12 mouse cellular contexts compared by ENCODE assay signal in the genomic region with DNA sequence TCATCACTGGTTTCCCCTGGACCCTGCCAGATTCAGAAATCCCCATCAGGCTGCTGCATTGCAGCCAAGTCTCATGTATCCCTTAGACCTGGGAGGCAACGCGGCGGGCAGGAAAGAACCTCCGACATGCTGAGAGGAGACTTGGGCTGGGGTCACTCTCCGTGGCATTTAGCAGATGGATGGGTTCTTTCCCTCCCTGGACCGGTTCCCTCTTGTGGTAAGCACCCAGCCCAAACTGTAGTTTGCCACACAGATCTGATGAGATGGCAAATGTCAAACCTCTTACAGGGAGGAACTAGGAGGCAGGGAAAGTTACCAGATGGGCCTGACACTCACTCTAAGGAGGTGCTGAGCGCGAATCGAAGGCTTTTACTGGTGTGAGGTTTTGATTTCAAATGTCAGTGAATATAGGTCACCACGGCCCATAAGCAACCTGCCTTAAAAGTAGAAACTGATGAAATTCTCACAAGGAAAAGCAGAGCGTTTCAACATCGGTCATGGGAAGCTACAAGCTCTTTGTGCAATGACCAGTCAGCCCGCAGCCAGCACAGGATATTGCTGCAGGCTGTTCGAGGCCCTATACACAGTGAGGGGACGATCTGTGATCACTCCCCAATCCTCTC.
A peak's percentile ranks its signal among the peaks of the same experiment; 100 is the strongest.
DNase-seq lines count a peak whose midpoint lies in the region; ATAC-seq lines count a peak whose summit lies in the region.
"Had no signal": no experiment of that assay in that cellular context is flagged by ENCODE, and none has a peak within 500 bp of the region (broad histone marks: within the 10 kb centered on the region; RNA-seq: fewer than 3 reads in every experiment).

No protein-coding gene starts in this region.

- H3K4me1 ChIP-seq in liver, embryonic 15.5 days (replicated peaks), result no peaks in the 10 kb centered on the region
- H3K4me1 ChIP-seq in liver, embryonic 11.5 days (replicated peaks; ENCODE audit: control insufficient read depth, insufficient read depth, low read length), result no peaks in the 10 kb centered on the region
- H3K4me1 ChIP-seq in brown adipose tissue, adult 24 weeks (ENCODE audit: control insufficient read depth, insufficient read depth, insufficient read length, low read length), result peaks cover 12% of the 10 kb centered on the region; the same call in 1 of the 2 replicates

- no peak for ATAC-seq in liver, embryonic 15.5 days (ENCODE audit: insufficient read depth)
- no peak for ATAC-seq in liver, embryonic 11.5 days (replicated peaks; ENCODE audit: low FRiP score)
- peak; percentile 81 for ATAC-seq in megakaryocyte, adult 5-6 weeks (ENCODE audit: poor library complexity, severe bottlenecking)
- ATAC-seq: Patski had no signal

- H3K36me3 ChIP-seq in liver, embryonic 15.5 days (replicated peaks), result no peaks in the 10 kb centered on the region
- H3K36me3 ChIP-seq in liver, embryonic 11.5 days (ENCODE audit: control insufficient read depth, insufficient read depth, low read length), result no peaks in the 10 kb centered on the region
- H3K36me3 ChIP-seq: limb, embryonic 13.5 days had no signal

- DNase-seq in liver, embryonic 11.5 days (ENCODE audit: low spot score), result no peak
- peak; percentile 80 to 84 for DNase-seq in cerebellum, postnatal 25 days
- DNase-seq in thymus, postnatal 25 days, result no peak
- DNase-seq in left cerebral cortex, adult 11 months (ENCODE audit: low spot score), result no peak
- no peak for DNase-seq in adrenal gland, postnatal 36 days

- H3K27me3 ChIP-seq in liver, embryonic 15.5 days, result no peaks in the 10 kb centered on the region
- H3K27me3 ChIP-seq in liver, embryonic 11.5 days (replicated peaks; ENCODE audit: control insufficient read depth, insufficient read depth, low read length), result no peaks in the 10 kb centered on the region
- H3K27me3 ChIP-seq: limb, embryonic 13.5 days; Patski had no signal

- H3K9me3 ChIP-seq in liver, embryonic 15.5 days (replicated peaks), result no peaks in the 10 kb centered on the region
- no peaks in the 10 kb centered on the region for H3K9me3 ChIP-seq in liver, embryonic 11.5 days (ENCODE audit: control insufficient read depth, low read length)
- H3K9me3 ChIP-seq: limb, embryonic 13.5 days had no signal

- WGBS in liver, embryonic 15.5 days (ENCODE audit: insufficient replicate concordance), result 55% methylated on average over 15 of the region's 15 CpGs
- WGBS in liver, embryonic 11.5 days, result 56% methylated on average over 15 of the region's 15 CpGs

- no peak overlapping the region; the same call in 1 of the 2 replicates for H3K27ac ChIP-seq in liver, embryonic 15.5 days (replicated peaks)
- H3K27ac ChIP-seq in liver, embryonic 11.5 days (ENCODE audit: low read depth, low read length), result no peak overlapping the region
- peak overlapping the region; percentile 77 for H3K27ac ChIP-seq in brown adipose tissue, adult 24 weeks (replicated peaks; ENCODE audit: low read depth, low read length)
- H3K27ac ChIP-seq: limb, embryonic 13.5 days had no signal

- no peak overlapping the region for H3K9ac ChIP-seq in liver, embryonic 15.5 days
- H3K9ac ChIP-seq in liver, embryonic 11.5 days (ENCODE audit: low read depth, low read length), result no peak overlapping the region
- H3K9ac ChIP-seq: limb, embryonic 13.5 days had no signal

- H3K4me2 ChIP-seq in liver, embryonic 15.5 days, result peak overlapping the region; percentile 10; the same call in 1 of the 2 replicates
- H3K4me2 ChIP-seq in liver, embryonic 11.5 days, result no peak overlapping the region
- H3K4me2 ChIP-seq: limb, embryonic 13.5 days had no signal

- H3K4me3 ChIP-seq in liver, embryonic 15.5 days (replicated peaks), result no peak overlapping the region
- no peak overlapping the region for H3K4me3 ChIP-seq in liver, embryonic 11.5 days (ENCODE audit: low read depth, low read length)
- no peak overlapping the region for H3K4me3 ChIP-seq in brown adipose tissue, adult 24 weeks (ENCODE audit: insufficient read depth, low read depth, low read length)
- H3K4me3 ChIP-seq: erythroblast, embryonic 14.5 days; limb, embryonic 13.5 days; myocyte had no signal

Comparison
In these comparisons a context has a peak if more than half of its experiments do, and no peak if none do; other contexts are left out.
1. DNase-seq: peak in cerebellum, postnatal 25 days (2 of 2); none in liver, embryonic 11.5 days (single experiment), thymus, postnatal 25 days (single experiment), left cerebral cortex, adult 11 months (single experiment) and adrenal gland, postnatal 36 days (0 of 2).